Mouse (Mus musculus): ENCODE measurements around the gene Tfcp2. TPM values are rescaled to one million over a fixed set of nuclear protein-coding genes. Genes with fewer than 3 reads are reported as not detected.
"Not testable (repeated sequence)": the region's sequence is repeated elsewhere in the genome, so short reads cannot be mapped to it uniquely, and the experiment has no call there.

Tfcp2 gene
- polyA plus RNA-seq, 1 experiment, result 11.4 TPM

GRCm38 (mm10) chr15:100556378-100556777, 4.6 kb upstream of the Tfcp2 start:
- DNase-seq (ENCODE audit: low read depth), result no peak

GRCm38 (mm10) chr15:100555965-100556364, 4.2 kb upstream of the Tfcp2 start:
- DNase-seq (ENCODE audit: low read depth), result no peak

DNA sequence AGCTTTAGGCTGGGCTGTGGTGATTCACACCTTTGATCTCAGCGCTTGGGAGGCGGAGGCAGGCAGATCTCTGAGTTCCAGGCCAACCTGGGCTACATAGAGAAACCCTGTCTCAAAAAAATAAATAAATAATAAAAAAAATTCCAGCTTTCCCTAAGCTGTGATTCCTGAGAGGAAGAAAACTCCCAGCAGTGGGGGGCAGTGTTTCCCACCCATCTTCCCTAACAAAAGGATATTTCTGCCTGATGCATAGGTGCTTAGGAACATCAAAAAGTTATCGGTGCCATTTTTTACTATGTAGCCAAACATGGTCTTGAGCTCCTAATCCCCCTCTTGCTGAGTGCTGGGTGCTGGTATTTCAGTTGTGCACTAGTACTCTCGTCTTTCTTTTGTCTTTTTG, 1.5 kb downstream of the Tfcp2 start:
- no peak for DNase-seq (ENCODE audit: low read depth)

GRCm38 (mm10) chr15:100543651-100544030, 8.2 kb downstream of the Tfcp2 start:
- not testable (repeated sequence) for DNase-seq (ENCODE audit: low read depth)

DNA sequence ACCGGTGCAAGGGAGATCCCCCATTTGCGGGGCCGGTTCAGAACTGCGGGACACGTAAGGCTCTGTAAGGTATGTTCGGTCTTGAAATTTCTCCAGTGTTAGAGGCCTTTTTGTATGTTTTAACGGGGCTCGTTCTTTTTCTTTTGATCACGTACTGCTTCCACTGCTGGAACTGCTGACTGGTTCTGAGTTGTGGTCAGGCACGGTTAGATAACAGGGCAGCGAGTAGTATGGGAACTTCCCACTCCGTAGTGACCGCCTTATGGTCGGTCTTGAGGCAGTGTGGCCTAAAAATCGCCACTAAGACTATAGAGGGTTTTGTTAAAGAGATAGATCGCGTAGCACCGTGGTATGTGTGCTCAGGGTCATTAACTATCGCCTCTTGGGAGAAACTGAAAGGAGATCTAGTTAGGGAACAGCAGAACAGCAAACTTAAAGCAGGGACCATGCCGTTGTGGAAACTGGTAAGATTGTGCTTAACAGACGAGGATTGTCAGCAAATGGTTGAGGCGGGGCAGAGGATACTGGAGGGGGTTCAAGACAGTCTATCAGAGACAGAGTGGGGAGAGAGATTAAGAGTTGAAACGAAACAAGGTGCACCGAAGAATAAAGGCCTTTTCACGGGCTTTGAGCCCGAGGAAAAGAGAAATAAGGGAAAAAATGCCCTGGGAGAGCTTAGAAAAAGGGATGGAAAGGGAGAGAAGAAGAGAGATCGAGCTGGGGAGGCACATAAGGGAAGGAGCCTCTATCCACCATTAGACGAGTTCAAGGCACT, 8.7 kb downstream of the Tfcp2 start:
- not testable (repeated sequence) for DNase-seq (ENCODE audit: low read depth)

DNA sequence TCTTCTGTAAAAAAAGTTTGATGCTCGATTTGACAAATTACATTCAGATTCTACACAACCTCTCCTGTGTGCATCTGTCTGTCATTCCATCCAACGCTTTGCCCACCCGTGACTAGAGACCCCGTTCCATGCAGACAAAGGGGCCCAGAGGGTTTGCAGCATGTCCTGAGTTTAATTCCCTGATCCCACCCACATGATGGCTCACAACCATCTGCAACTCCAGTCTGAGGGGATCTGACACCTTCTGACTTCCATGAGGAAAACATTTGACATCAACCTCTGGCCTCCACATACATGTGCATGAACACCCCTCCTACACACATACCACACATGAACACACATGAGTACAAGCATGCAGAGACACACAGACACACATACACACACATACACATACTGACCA, 10.4 kb downstream of the Tfcp2 start:
- DNase-seq (ENCODE audit: low read depth), result no peak

DNA sequence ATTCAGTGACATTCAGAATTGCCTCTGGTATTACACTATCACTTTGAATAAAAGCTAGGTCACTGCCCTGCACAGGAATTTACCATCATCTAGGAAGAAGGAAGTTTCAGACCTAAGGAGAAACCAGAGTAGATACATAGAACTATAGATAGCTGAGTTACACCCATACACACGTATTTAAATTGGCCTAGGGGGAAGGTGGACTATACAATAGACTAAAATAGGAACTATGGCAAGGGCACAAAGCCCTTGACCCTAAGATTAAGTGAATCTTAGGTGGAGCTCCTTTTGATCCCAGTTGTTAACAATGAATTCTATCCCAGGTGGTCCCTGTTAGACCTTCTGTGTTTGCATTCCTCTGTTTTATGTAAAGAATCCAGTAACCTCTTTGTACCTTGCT, 10.8 kb downstream of the Tfcp2 start:
- not testable (repeated sequence) for DNase-seq (ENCODE audit: low read depth)

GRCm38 (mm10) chr15:100539411-100539810, 12.4 kb downstream of the Tfcp2 start:
- no peak for DNase-seq (ENCODE audit: low read depth)

GRCm38 (mm10) chr15:100537913-100538312, 13.9 kb downstream of the Tfcp2 start:
- no peak for DNase-seq (ENCODE audit: low read depth)

DNA sequence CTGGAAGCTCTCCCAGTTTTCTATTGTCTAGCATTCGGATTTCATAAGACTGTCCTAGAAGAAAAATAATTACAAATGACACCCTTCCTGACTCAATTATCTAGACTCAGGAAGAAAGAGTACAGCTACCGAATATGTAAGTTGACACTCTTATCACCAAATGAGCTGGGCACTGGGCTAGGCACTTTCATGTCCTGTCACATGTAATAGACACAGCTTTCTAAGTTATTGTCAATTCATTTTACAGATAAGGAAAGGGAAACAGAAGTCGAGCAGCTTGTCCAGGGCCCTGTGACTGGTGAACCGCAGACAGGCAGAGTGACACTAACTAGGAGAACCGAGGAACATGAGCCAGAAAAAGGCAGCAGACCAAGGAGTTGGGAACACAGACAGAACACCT, 23.9 kb downstream of the Tfcp2 start:
- no peak for DNase-seq (ENCODE audit: low read depth)

- DNase-seq (ENCODE audit: low read depth), result no peak
These were observed 26.4 kb downstream of the Tfcp2 start for GRCm38 (mm10) chr15:100525405-100525804.

- DNase-seq (ENCODE audit: low read depth), result no peak
These were observed 31.5 kb downstream of the Tfcp2 start for GRCm38 (mm10) chr15:100520306-100520705.

DNA sequence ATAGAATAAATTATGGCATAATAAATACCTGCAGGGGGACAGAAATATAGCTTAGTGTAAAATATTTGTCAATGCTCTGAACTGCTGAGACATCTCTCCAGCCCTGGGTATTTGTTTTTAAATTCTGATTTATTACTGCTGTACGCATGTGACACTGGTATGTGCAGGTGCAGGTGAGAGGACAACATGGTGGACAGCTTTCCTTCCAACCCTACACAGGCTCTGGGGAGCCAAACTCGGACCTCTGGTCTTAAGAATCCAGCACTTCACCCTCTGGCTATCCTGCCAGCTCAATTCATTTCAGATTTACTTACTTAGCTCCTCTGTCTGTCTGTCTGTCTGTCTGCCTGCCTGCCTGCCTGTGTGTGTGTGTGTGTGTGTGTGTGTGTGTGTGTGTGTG, 36.7 kb downstream of the Tfcp2 start:
- no peak for DNase-seq (ENCODE audit: low read depth)

GRCm38 (mm10) chr15:100513387-100513786, 38.4 kb downstream of the Tfcp2 start:
- no peak for DNase-seq (ENCODE audit: low read depth)

DNA sequence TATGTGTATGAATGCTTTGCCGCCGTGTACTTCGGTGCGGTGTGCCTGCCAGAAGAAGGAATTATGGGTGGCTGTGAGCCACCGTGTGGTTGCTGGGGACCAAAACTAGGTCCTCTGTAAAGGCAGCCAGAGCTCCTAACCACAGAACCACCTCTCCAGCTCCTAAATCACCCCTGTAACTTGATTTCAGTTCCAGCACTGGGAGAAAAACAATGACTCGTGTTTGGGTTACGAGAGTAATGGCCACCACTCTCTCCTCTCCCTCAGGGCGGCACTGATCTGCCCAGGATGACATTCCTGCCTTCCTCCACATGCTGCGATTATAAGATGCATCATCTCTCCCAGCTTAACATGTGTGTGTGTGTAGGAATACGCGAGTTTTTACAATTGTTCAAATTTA, 41.7 kb downstream of the Tfcp2 start:
- DNase-seq (ENCODE audit: low read depth), result no peak

DNA sequence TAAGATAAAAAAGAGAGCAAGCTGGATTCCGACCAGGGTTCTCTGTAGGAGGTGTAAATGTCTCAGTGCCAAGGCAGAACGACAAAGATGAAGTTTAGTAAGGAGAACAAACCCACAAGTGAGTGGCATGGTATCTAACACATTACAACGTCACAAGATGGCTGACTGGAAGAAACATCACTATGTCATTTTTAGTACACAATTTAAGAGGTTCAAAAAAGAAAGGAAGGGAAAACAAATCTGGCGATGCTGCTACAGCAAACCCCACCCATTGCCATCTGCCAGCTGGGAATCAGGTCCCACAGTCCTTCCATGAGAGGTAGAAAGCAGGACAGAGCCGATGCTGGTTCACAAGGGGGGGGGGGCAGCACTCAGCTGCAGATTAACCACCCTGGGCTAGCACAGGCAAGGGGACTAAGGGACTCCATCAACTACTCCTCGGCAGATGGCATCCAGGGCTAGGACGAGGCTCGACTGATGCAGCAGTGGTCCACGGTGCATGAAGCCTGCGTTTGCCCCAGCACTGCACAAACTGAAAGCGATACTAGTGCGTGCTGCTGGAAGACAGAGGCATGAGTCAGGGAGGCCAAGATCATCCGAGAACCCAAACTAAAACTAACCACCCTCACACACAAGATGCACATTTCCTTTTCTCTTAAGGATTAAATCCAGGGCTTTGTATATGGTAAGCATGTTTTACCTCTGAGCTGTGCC, 43.2 kb downstream of the Tfcp2 start:
- no peak for DNase-seq (ENCODE audit: low read depth)

- not testable (repeated sequence) for DNase-seq (ENCODE audit: low read depth)
These were observed 52.3 kb downstream of the Tfcp2 start for GRCm38 (mm10) chr15:100499506-100499905.

DNA sequence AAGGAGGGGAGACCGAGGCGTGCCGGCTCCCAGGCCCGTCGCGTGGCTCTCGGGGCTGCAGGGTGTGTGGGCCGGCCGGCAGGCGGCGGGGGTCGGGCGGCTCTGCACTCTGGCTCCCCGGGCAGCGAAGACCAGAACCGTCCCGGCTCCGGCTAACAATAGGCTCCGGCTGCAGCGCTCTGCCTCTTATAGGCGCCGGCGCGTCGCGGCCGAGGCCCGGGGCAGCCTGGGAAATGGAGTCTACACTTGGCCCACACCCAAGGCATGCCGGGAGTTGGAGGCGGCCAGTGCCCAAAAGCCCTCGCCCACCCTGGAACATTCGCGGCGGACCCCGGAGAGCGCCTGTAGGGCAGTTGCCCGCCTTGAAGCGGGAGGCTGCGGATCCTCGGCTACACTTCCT, 56.7 kb downstream of the Tfcp2 start, which contains the start of gene Csrnp2:
Gene Csrnp2 (minus strand): TSS at position 387 of the 400 bp plus-strand sequence.
- no peak for DNase-seq (ENCODE audit: low read depth)

- no peak for DNase-seq (ENCODE audit: low read depth)
These were observed 57.2 kb downstream of the Tfcp2 start for GRCm38 (mm10) chr15:100494647-100495046.

GRCm38 (mm10) chr15:100491966-100492365, 59.8 kb downstream of the Tfcp2 start:
- DNase-seq (ENCODE audit: low read depth), result no peak

- no peak for DNase-seq (ENCODE audit: low read depth)
These were observed 62.5 kb downstream of the Tfcp2 start for GRCm38 (mm10) chr15:100489263-100489662.

GRCm38 (mm10) chr15:100488297-100488696, 63.5 kb downstream of the Tfcp2 start:
- DNase-seq (ENCODE audit: low read depth), result not testable (repeated sequence)

- no peak for DNase-seq (ENCODE audit: low read depth)
These were observed 64.8 kb downstream of the Tfcp2 start for GRCm38 (mm10) chr15:100487050-100487449.

All from gonadal fat pad, adult 2 months (tissue).